Mouse (Mus musculus): ENCODE data around the gene Sorcs3.

Sorcs3 gene

DNA sequence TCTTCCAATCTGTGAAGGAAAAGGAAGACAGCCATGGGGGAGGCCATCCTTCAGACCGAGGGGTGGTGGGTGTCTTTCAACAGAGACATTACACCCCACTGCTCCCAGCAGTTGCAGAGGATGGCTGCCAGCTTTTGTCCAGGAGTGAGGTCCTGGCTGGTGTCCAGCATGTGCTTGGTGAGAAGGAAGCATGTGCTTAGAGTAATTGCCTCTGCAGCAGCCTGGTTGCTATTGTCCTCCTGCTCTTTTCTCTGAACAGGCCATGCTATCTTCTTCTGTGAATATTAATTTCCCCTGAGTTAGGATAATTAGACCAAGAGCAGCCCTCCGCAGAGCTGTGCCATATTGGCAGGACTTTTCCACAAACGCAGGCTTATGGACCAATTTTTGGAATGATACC lies 476.7 kb downstream of the Sorcs3 start:
- no peak overlapping the region for H3K4me3 ChIP-seq (replicated peaks; ENCODE audit: low read length)
- H3K4me1 ChIP-seq (replicated peaks; ENCODE audit: low read depth, low read length), result no peaks in the 10 kb centered on the region
- TF ChIP-seq CTCF (conservative IDR thresholded peaks at IDR 0.05; ENCODE audit: low read length), result no peak
- TF ChIP-seq POU5F1 (IDR thresholded peaks at IDR 0.05; ENCODE audit: borderline replicate concordance, low read length), result no peak
- no peak for TF ChIP-seq NANOG (IDR thresholded peaks at IDR 0.05; ENCODE audit: borderline replicate concordance, low read length)
- H3K27me3 ChIP-seq (ENCODE audit: insufficient read depth, low read length), result no peaks in the 10 kb centered on the region
- H3K36me3 ChIP-seq (ENCODE audit: insufficient read depth, low read length), result no peaks in the 10 kb centered on the region
- no peaks in the 10 kb centered on the region for H3K9me3 ChIP-seq (ENCODE audit: low read length)

DNA sequence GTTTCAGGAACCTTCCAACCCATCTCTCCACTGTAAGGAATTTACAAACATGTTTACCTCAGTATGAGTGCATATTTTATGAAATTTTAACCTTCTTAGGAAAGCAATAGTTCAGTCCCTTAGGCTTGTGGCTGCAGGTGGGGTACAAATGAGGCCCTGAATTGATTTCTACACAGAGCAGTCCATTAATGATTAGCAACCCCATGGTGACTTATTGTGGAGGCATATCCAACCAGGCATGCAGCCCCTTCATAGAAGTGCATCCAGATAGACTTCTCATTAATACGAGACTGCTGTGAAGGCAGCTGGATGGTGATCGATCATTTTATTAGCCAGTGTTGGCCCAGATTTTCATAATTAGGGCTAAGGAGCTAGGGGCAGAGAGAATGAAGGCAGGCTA lies 480.5 kb downstream of the Sorcs3 start:
- TF ChIP-seq CTCF (conservative IDR thresholded peaks at IDR 0.05; ENCODE audit: low read length) (no peak), POU5F1 (IDR thresholded peaks at IDR 0.05; ENCODE audit: borderline replicate concordance, low read length) (no peak), NANOG (IDR thresholded peaks at IDR 0.05; ENCODE audit: borderline replicate concordance, low read length) (no peak)
- Histone ChIP-seq H3K9me3 (ENCODE audit: low read length) (no peaks in the 10 kb centered on the region), H3K4me1 (replicated peaks; ENCODE audit: low read depth, low read length) (no peaks in the 10 kb centered on the region), H3K36me3 (ENCODE audit: insufficient read depth, low read length) (no peaks in the 10 kb centered on the region), H3K27me3 (ENCODE audit: insufficient read depth, low read length) (no peaks in the 10 kb centered on the region), H3K4me3 (replicated peaks; ENCODE audit: low read length) (no peak overlapping the region)

DNA sequence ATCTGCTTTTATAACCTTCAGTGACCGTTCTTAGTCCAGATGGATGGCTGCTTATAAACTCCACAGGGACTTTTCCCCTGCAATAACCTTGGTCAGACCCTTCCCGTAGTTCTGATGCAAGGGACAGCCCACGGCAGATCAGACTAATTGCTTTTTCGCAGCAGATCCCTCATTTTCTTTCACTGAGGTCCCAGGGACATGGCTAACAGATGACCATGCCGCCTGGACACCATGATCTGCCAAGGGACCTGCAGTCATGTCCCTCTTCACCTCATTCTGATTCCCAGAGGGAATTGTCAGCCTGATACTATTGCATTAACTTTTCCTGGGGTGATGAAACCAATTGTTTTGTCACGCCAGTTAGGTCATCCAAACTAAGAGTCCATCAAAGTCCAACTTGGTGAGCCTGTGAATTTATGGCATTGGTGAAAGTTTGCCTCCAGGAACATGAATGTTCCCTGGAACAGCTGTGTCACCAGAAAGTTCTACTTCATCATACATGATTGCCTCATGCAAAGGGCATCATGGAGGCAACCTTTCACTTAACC lies 494.4 kb downstream of the Sorcs3 start:
- TF ChIP-seq NANOG (IDR thresholded peaks at IDR 0.05; ENCODE audit: borderline replicate concordance, low read length) (no peak), CTCF (conservative IDR thresholded peaks at IDR 0.05; ENCODE audit: low read length) (no peak), POU5F1 (IDR thresholded peaks at IDR 0.05; ENCODE audit: borderline replicate concordance, low read length) (no peak)
- H3K27me3 ChIP-seq (ENCODE audit: insufficient read depth, low read length), result no peaks in the 10 kb centered on the region

DNA sequence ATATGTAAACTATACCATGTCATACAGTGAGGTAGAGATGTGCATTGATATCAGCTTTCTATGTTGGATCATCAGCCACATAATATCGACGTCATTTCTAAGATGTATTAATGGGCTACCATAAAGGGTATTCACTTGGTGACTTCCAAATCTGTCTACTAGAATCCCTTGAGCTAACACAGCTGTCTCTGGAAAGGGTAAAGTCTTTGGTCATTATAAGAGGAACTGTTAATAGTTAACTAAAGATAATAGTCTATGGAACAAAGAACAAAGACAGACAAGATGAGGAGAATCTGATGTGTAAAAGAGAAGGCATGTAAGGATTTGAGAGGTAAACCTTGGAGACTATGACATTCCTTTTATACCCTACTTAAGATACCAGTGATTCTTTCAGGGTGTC lies 497.9 kb downstream of the Sorcs3 start:
- no peak for TF ChIP-seq CTCF (conservative IDR thresholded peaks at IDR 0.05; ENCODE audit: low read length)
- TF ChIP-seq NANOG (IDR thresholded peaks at IDR 0.05; ENCODE audit: borderline replicate concordance, low read length), result no peak
- TF ChIP-seq POU5F1 (IDR thresholded peaks at IDR 0.05; ENCODE audit: borderline replicate concordance, low read length), result no peak

More for the DNA sequence above, 494.4 kb downstream of the Sorcs3 start:
- Histone ChIP-seq H3K9me3 (ENCODE audit: low read length) (no peaks in the 10 kb centered on the region), H3K4me3 (replicated peaks; ENCODE audit: low read length) (no peak overlapping the region), H3K36me3 (ENCODE audit: insufficient read depth, low read length) (no peaks in the 10 kb centered on the region), H3K4me1 (replicated peaks; ENCODE audit: low read depth, low read length) (no peaks in the 10 kb centered on the region)

DNA sequence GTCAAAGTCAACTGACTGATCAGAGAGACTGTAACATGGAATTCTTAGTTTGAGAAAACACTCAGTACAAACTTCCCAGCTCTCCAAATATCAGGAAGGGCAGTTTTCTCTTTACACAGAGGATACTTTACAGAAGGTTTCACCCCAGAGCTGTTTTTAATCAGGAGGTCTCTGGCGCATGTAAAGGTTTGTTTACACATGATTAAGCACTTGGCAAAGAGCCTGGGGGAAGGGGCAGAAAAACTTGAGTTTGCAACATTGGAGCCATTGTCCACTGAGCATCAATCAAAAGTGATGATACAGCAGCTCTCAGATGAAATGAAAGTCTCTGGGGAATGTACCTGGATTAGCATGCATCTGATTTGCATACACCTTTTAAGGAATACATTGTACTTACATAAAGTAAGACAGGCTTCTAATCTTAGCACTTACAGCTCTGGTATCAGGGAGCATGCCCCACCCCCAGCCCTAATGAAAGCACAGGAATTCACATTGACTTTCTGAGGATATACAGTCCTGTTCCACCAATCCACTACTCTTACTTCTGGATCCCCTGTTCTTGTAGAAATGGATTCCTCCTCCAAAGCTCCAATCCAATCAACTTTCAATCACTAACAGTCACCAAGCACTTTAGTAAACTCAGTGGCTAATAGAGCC lies 500.6 kb downstream of the Sorcs3 start:
- no peak overlapping the region for H3K4me3 ChIP-seq (replicated peaks; ENCODE audit: low read length)
- no peaks in the 10 kb centered on the region for H3K27me3 ChIP-seq (ENCODE audit: insufficient read depth, low read length)
- no peak for TF ChIP-seq CTCF (conservative IDR thresholded peaks at IDR 0.05; ENCODE audit: low read length)
- no peak for TF ChIP-seq POU5F1 (IDR thresholded peaks at IDR 0.05; ENCODE audit: borderline replicate concordance, low read length)
- no peak for TF ChIP-seq NANOG (IDR thresholded peaks at IDR 0.05; ENCODE audit: borderline replicate concordance, low read length)
- no peaks in the 10 kb centered on the region for H3K36me3 ChIP-seq (ENCODE audit: insufficient read depth, low read length)
- no peaks in the 10 kb centered on the region for H3K9me3 ChIP-seq (ENCODE audit: low read length)
- no peaks in the 10 kb centered on the region for H3K4me1 ChIP-seq (replicated peaks; ENCODE audit: low read depth, low read length)

More for the DNA sequence above, 497.9 kb downstream of the Sorcs3 start:
- no peak overlapping the region for H3K4me3 ChIP-seq (replicated peaks; ENCODE audit: low read length)
- no peaks in the 10 kb centered on the region for H3K27me3 ChIP-seq (ENCODE audit: insufficient read depth, low read length)
- no peaks in the 10 kb centered on the region for H3K9me3 ChIP-seq (ENCODE audit: low read length)
- no peaks in the 10 kb centered on the region for H3K36me3 ChIP-seq (ENCODE audit: insufficient read depth, low read length)
- H3K4me1 ChIP-seq (replicated peaks; ENCODE audit: low read depth, low read length), result no peaks in the 10 kb centered on the region

DNA sequence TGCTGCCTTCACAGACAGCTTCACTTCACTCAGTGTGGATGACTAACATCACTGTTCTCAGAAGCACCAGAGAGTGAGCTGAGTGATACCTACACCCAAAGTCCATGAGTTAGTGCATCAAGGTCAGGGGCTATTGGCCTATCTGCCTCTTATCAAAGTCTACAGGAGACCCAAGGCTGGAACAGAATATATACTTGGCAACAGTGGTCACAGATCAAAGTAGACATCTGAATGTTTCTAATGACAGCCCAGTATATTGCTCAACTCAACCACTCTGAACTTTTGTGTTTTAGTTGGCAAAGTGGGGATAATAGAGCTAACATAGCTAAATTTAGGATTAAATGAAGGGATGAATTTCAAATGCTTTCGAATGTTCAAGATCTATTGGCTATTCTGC lies 501.1 kb downstream of the Sorcs3 start:
- no peaks in the 10 kb centered on the region for H3K36me3 ChIP-seq (ENCODE audit: insufficient read depth, low read length)
- H3K4me3 ChIP-seq (replicated peaks; ENCODE audit: low read length), result no peak overlapping the region
- H3K27me3 ChIP-seq (ENCODE audit: insufficient read depth, low read length), result no peaks in the 10 kb centered on the region
- no peaks in the 10 kb centered on the region for H3K9me3 ChIP-seq (ENCODE audit: low read length)
- H3K4me1 ChIP-seq (replicated peaks; ENCODE audit: low read depth, low read length), result no peaks in the 10 kb centered on the region
- no peak for TF ChIP-seq POU5F1 (IDR thresholded peaks at IDR 0.05; ENCODE audit: borderline replicate concordance, low read length)
- TF ChIP-seq NANOG (IDR thresholded peaks at IDR 0.05; ENCODE audit: borderline replicate concordance, low read length), result no peak
- no peak for TF ChIP-seq CTCF (conservative IDR thresholded peaks at IDR 0.05; ENCODE audit: low read length)

DNA sequence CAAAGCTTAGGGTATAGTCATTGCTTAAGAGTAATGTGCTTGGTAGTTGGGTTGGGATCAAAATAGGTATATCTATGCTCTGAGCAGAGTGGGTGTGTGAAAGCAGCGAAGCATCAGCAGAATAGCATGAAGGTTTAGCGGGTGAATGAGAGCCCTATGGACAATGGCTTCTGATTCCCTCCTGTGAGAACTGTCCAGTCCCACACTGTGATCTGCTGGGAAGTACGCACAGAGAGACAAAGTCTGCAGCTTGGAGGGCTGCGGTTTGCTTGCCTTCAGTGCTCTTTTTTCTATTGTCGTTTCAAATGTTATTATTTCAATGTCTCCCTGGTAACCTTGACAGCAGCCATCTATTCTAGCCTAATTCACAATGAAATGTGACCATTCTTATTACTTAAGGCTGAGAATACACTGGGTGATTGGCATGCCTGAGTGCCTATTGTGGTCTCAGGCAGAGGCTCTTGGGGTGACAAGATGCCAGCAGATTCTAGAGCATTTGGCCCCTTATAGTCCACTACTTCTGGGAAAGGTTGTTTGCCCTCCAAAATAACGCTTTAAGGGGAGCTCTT lies 520.1 kb downstream of the Sorcs3 start:
- Histone ChIP-seq H3K4me3 (replicated peaks; ENCODE audit: low read length) (no peak overlapping the region), H3K36me3 (ENCODE audit: insufficient read depth, low read length) (no peaks in the 10 kb centered on the region), H3K27me3 (ENCODE audit: insufficient read depth, low read length) (no peaks in the 10 kb centered on the region), H3K4me1 (replicated peaks; ENCODE audit: low read depth, low read length) (no peaks in the 10 kb centered on the region), H3K9me3 (ENCODE audit: low read length) (no peaks in the 10 kb centered on the region)
- TF ChIP-seq CTCF (conservative IDR thresholded peaks at IDR 0.05; ENCODE audit: low read length), result no peak
- no peak for TF ChIP-seq NANOG (IDR thresholded peaks at IDR 0.05; ENCODE audit: borderline replicate concordance, low read length)
- no peak for TF ChIP-seq POU5F1 (IDR thresholded peaks at IDR 0.05; ENCODE audit: borderline replicate concordance, low read length)

DNA sequence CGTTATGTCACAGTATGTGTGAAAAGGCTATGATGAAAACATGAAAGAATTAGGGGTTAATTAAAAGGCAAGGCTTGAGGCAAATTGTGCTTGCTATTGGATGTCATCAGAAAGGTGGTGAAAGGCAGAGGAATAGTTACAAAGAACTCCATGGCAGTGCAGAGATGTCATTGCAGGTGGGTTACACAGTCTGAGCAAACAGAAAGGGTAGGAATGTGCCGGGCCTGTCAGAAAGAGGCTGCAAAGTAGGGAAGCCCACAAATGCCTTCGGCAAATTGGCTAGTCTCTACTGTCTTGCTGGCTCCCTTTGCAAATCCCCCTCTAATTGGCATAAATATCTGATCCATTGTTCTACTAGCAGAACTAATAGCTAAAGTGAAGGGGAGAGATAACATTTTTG lies 521.2 kb downstream of the Sorcs3 start:
- Histone ChIP-seq H3K4me3 (replicated peaks; ENCODE audit: low read length) (no peak overlapping the region), H3K36me3 (ENCODE audit: insufficient read depth, low read length) (no peaks in the 10 kb centered on the region), H3K9me3 (ENCODE audit: low read length) (no peaks in the 10 kb centered on the region), H3K4me1 (replicated peaks; ENCODE audit: low read depth, low read length) (no peaks in the 10 kb centered on the region), H3K27me3 (ENCODE audit: insufficient read depth, low read length) (no peaks in the 10 kb centered on the region)
- no peak for TF ChIP-seq NANOG (IDR thresholded peaks at IDR 0.05; ENCODE audit: borderline replicate concordance, low read length)
- no peak for TF ChIP-seq POU5F1 (IDR thresholded peaks at IDR 0.05; ENCODE audit: borderline replicate concordance, low read length)
- TF ChIP-seq CTCF (conservative IDR thresholded peaks at IDR 0.05; ENCODE audit: low read length), result no peak
